Mouse (Mus musculus): ENCODE data around the gene Adcy3. TPM values are rescaled to one million over a fixed set of nuclear protein-coding genes. Genes with fewer than 3 reads are reported as not detected.

Adcy3 gene
- polyA plus RNA-seq, 1 experiment from 2014 or later, result 14.4 TPM

DNA sequence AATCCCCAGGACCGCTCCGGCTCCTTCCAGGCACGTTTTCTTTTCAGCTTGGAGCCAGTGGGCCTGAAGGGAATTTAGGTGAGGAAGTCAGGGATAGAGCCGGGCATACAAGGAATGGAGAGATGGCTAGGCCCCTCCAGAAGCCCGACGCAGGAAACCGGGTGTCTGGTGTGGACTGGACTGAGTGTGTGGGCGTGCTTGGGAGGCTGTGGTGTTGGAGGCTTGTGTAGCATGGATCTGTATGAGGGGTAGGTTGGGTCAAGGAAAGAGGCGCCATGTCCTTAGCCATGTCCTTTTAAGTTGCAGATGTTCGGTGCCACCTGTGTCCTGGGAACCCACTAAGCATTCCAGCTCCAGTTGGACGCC is 927 bp downstream of the Adcy3 start:
- Histone ChIP-seq H3K36me3 (ENCODE audit: insufficient read depth) (peaks cover 6% of the 10 kb centered on the region; the same call in 1 of the 2 replicates), H3K27ac (ENCODE audit: low read depth) (no peak overlapping the region; the same call in 1 of the 2 replicates), H3K4me1 (ENCODE audit: insufficient read depth) (0 out of 2 replicates have a peak, but pooled peaks cover 4% of the 10 kb centered on the region), H3K9me3 (ENCODE audit: low read depth, low read length) (no peaks in the 10 kb centered on the region), H3K4me3 (ENCODE audit: low read depth, low read length) (peak overlapping the region; percentile 58), H3K27me3 (ENCODE audit: insufficient read depth, low read length) (no peaks in the 10 kb centered on the region), H3K4me2 (peak overlapping the region; percentile 89), H3K9ac (peak overlapping the region; percentile 68)
- peak; percentile 46 for DNase-seq
- no peak for TF ChIP-seq CTCF (IDR thresholded peaks at IDR 0.05; ENCODE audit: low read depth)
- 14% methylated on average over 11 of the region's 11 CpGs for WGBS
- ATAC-seq (ENCODE audit: insufficient read depth), result peak; percentile 45

- ATAC-seq (ENCODE audit: insufficient read depth) (no peak), DNase-seq (no peak)
- Histone ChIP-seq H3K4me1 (ENCODE audit: insufficient read depth) (no peaks in the 10 kb centered on the region), H3K36me3 (ENCODE audit: insufficient read depth) (0 out of 2 replicates have a peak, but pooled peaks cover 4% of the 10 kb centered on the region), H3K27me3 (ENCODE audit: insufficient read depth, low read length) (no peaks in the 10 kb centered on the region), H3K4me3 (ENCODE audit: low read depth, low read length) (no peak overlapping the region), H3K27ac (ENCODE audit: low read depth) (no peak overlapping the region), H3K9me3 (ENCODE audit: low read depth, low read length) (no peaks in the 10 kb centered on the region), H3K9ac (no peak overlapping the region), H3K4me2 (no peak overlapping the region)
- peak; percentile 30 for TF ChIP-seq CTCF (IDR thresholded peaks at IDR 0.05; ENCODE audit: low read depth)
- WGBS, result 88% methylated on average over 5 of the region's 5 CpGs
Observed at GRCm38 (mm10) chr12:4143179-4143578, 10.3 kb downstream of the Adcy3 start.

- H3K9ac ChIP-seq, result no peak overlapping the region
- 85% methylated on average over 2 of the region's 2 CpGs for WGBS
- TF ChIP-seq CTCF (IDR thresholded peaks at IDR 0.05; ENCODE audit: low read depth), result no peak
- H3K27me3 ChIP-seq (ENCODE audit: insufficient read depth, low read length), result no peaks in the 10 kb centered on the region
- no peaks in the 10 kb centered on the region for H3K4me1 ChIP-seq (ENCODE audit: insufficient read depth)
- no peaks in the 10 kb centered on the region for H3K36me3 ChIP-seq (ENCODE audit: insufficient read depth)
- H3K9me3 ChIP-seq (ENCODE audit: low read depth, low read length), result no peaks in the 10 kb centered on the region
- H3K4me2 ChIP-seq, result no peak overlapping the region
- no peak overlapping the region for H3K27ac ChIP-seq (ENCODE audit: low read depth)
- ATAC-seq (ENCODE audit: insufficient read depth), result no peak
- no peak for DNase-seq
- no peak overlapping the region for H3K4me3 ChIP-seq (ENCODE audit: low read depth, low read length)
Observed at GRCm38 (mm10) chr12:4150936-4151335, 18.0 kb downstream of the Adcy3 start.

GRCm38 (mm10) chr12:4151969-4152368 is 19.1 kb downstream of the Adcy3 start:
- Histone ChIP-seq H3K4me2 (no peak overlapping the region), H3K9ac (no peak overlapping the region), H3K4me1 (ENCODE audit: insufficient read depth) (no peaks in the 10 kb centered on the region), H3K4me3 (ENCODE audit: low read depth, low read length) (no peak overlapping the region), H3K36me3 (ENCODE audit: insufficient read depth) (no peaks in the 10 kb centered on the region), H3K27ac (ENCODE audit: low read depth) (no peak overlapping the region), H3K9me3 (ENCODE audit: low read depth, low read length) (no peaks in the 10 kb centered on the region), H3K27me3 (ENCODE audit: insufficient read depth, low read length) (no peaks in the 10 kb centered on the region)
- ATAC-seq (ENCODE audit: insufficient read depth) (no peak), DNase-seq (no peak)
- no peak for TF ChIP-seq CTCF (IDR thresholded peaks at IDR 0.05; ENCODE audit: low read depth)
- WGBS, result 83% methylated on average over 3 of the region's 3 CpGs

- ATAC-seq (ENCODE audit: insufficient read depth) (no peak), DNase-seq (no peak)
- Histone ChIP-seq H3K36me3 (ENCODE audit: insufficient read depth) (no peaks in the 10 kb centered on the region), H3K27me3 (ENCODE audit: insufficient read depth, low read length) (no peaks in the 10 kb centered on the region), H3K4me2 (no peak overlapping the region), H3K9me3 (ENCODE audit: low read depth, low read length) (no peaks in the 10 kb centered on the region), H3K27ac (ENCODE audit: low read depth) (no peak overlapping the region), H3K4me1 (ENCODE audit: insufficient read depth) (no peaks in the 10 kb centered on the region), H3K9ac (no peak overlapping the region), H3K4me3 (ENCODE audit: low read depth, low read length) (no peak overlapping the region)
- 82% methylated on average over 2 of the region's 2 CpGs for WGBS
- no peak for TF ChIP-seq CTCF (IDR thresholded peaks at IDR 0.05; ENCODE audit: low read depth)
Observed at GRCm38 (mm10) chr12:4157466-4157865, 24.6 kb downstream of the Adcy3 start.

DNA sequence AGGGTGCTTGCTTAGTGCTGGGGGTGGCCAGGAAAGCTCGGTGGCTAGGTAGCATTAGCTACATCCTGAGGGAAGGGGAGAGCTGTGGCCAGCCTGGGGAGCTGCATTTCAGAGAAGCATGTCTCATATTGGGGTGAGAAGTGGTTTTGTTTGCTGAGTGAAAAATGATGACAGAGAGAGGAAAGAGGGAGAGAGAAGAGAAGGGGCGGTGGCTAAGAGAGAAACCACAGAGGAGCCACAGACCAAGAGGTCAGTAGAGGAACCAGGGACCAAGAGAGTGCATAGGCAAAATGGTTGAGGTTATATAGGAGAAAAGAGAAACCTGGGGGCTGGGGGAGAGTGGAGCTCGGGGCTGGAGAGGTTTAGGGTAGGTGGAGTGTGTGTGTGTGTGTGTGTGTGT is 25.3 kb downstream of the Adcy3 start:
- TF ChIP-seq CTCF (IDR thresholded peaks at IDR 0.05; ENCODE audit: low read depth), result no peak
- no peak overlapping the region for H3K27ac ChIP-seq (ENCODE audit: low read depth)
- no peak overlapping the region for H3K4me3 ChIP-seq (ENCODE audit: low read depth, low read length)
- no peaks in the 10 kb centered on the region for H3K36me3 ChIP-seq (ENCODE audit: insufficient read depth)
- no peak overlapping the region for H3K4me2 ChIP-seq
- H3K4me1 ChIP-seq (ENCODE audit: insufficient read depth), result no peaks in the 10 kb centered on the region
- no peak overlapping the region for H3K9ac ChIP-seq
- no peaks in the 10 kb centered on the region for H3K27me3 ChIP-seq (ENCODE audit: insufficient read depth, low read length)
- H3K9me3 ChIP-seq (ENCODE audit: low read depth, low read length), result no peaks in the 10 kb centered on the region
- DNase-seq (no peak), ATAC-seq (ENCODE audit: insufficient read depth) (no peak)
- WGBS, result 83% methylated on average over 3 of the region's 3 CpGs

- Histone ChIP-seq H3K27me3 (ENCODE audit: insufficient read depth, low read length) (no peaks in the 10 kb centered on the region), H3K4me3 (ENCODE audit: low read depth, low read length) (no peak overlapping the region), H3K4me2 (no peak overlapping the region), H3K27ac (ENCODE audit: low read depth) (no peak overlapping the region), H3K36me3 (ENCODE audit: insufficient read depth) (no peaks in the 10 kb centered on the region), H3K4me1 (ENCODE audit: insufficient read depth) (no peaks in the 10 kb centered on the region), H3K9me3 (ENCODE audit: low read depth, low read length) (no peaks in the 10 kb centered on the region), H3K9ac (no peak overlapping the region)
- no peak for ATAC-seq (ENCODE audit: insufficient read depth)
- TF ChIP-seq CTCF (IDR thresholded peaks at IDR 0.05; ENCODE audit: low read depth), result no peak
- no peak for DNase-seq
- WGBS, result 73% methylated on average over 7 of the region's 7 CpGs
Observed at GRCm38 (mm10) chr12:4158868-4159632, 26.1 kb downstream of the Adcy3 start.
